Mouse (Mus musculus): ENCODE measurements at regions not wholly inside any gene's neighbourhood (a gene's known extent, or its start where the extent isn't known, plus 50 kb on each side); places are given as distances from the start of the nearest gene placed in this dataset.
A peak's percentile ranks its signal among the peaks of the same experiment; 100 is the strongest.
"Not testable (repeated sequence)": the region's sequence is repeated elsewhere in the genome, so short reads cannot be mapped to it uniquely, and the experiment has no call there.

DNA sequence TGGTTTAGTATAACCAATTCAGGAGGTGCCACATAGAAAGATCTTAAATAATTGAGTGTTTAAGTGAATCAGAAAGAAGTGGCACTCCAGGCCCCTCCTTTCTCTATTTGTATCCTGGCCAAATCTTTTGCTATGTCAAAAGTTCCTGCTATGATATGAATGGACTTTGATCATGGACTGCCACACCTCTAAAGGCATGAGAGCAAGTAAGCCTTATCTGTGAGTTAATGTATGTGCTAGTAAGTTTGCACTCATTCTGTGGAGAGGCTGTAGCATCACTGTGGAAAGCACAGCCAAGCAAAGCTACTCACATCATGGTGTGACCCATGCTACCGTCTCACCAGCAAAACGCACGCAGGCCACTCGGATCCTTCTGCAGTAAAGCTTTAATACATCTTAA is 140.2 kb downstream of the Jrkl start:
- no peaks in the 10 kb centered on the region for H3K27me3 ChIP-seq (replicated peaks; ENCODE audit: control insufficient read depth, insufficient read depth, low read length)
- 96% methylated on average over 4 of the region's 4 CpGs for WGBS
- no peak for ATAC-seq (ENCODE audit: low read depth)
- H3K4me3 ChIP-seq (ENCODE audit: low read depth, low read length): no peak overlapping the region
- no peaks in the 10 kb centered on the region for H3K36me3 ChIP-seq (ENCODE audit: control insufficient read depth, insufficient read depth, low read length)
- H3K9ac ChIP-seq (ENCODE audit: low read depth, low read length): no peak overlapping the region
- no peak overlapping the region for H3K27ac ChIP-seq (replicated peaks; ENCODE audit: low read depth, low read length)
- DNase-seq (ENCODE audit: low spot score): no peak
- no peaks in the 10 kb centered on the region for H3K9me3 ChIP-seq (ENCODE audit: control insufficient read depth, low read length)
- H3K4me2 ChIP-seq (ENCODE audit: low read depth, low read length): no peak overlapping the region
- no peaks in the 10 kb centered on the region for H3K4me1 ChIP-seq (ENCODE audit: control insufficient read depth, insufficient read depth, low read length)

DNA sequence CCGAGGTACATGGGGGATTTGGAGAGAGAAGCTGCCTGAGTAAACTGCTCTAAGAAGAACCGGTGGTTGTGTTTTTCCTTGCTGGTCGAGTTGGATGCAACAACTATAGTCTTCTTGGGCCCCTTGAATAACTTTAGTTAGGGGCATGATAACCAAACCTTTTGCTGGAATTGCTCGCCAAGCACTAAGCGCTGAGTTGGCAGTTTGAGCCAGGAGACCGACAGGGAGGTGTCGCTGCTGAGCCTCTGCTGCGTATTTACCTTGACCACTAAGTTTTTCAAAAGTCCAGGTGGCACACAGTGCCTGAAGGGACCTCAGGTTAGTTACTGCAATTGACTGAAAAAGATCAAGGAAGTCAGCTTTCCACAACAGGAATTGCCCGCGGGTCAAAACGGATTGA is 162.0 kb downstream of the Jrkl start:
- 80% methylated on average over 11 of the region's 11 CpGs for WGBS

DNA sequence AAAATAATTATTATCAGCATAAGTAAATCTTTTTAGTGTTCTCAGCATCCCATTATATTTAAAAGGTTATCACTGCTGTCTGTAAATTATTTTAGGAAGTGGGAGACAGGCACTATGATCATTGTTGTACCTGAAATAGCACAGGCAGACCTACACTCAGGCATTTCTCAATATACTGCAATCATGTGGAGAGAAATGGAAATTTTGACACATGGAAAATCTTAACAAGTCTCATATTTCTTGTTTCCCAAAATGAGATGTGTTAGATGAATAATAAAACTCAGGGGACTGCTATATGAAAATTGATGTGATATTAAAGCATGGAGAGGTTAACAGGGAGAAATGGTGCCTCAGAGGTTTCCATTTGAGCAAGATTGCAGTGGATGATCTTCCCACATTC is 196.6 kb downstream of the Jrkl start:
- no peak overlapping the region for H3K4me2 ChIP-seq (ENCODE audit: low read depth, low read length)
- H3K27ac ChIP-seq (replicated peaks; ENCODE audit: low read depth, low read length): no peak overlapping the region
- H3K4me1 ChIP-seq (ENCODE audit: control insufficient read depth, insufficient read depth, low read length): no peaks in the 10 kb centered on the region
- no peak for DNase-seq (ENCODE audit: low spot score)
- H3K9me3 ChIP-seq (ENCODE audit: control insufficient read depth, low read length): no peaks in the 10 kb centered on the region
- no peak overlapping the region for H3K4me3 ChIP-seq (ENCODE audit: low read depth, low read length)
- H3K27me3 ChIP-seq (replicated peaks; ENCODE audit: control insufficient read depth, insufficient read depth, low read length): no peaks in the 10 kb centered on the region
- no peaks in the 10 kb centered on the region for H3K36me3 ChIP-seq (ENCODE audit: control insufficient read depth, insufficient read depth, low read length)
- no peak for ATAC-seq (ENCODE audit: low read depth)
- no peak overlapping the region for H3K9ac ChIP-seq (ENCODE audit: low read depth, low read length)

More for the DNA sequence above, 162.0 kb downstream of the Jrkl start:
- no peak overlapping the region for H3K9ac ChIP-seq (ENCODE audit: low read depth, low read length)
- no peaks in the 10 kb centered on the region for H3K36me3 ChIP-seq (ENCODE audit: control insufficient read depth, insufficient read depth, low read length)
- no peak overlapping the region for H3K4me2 ChIP-seq (ENCODE audit: low read depth, low read length)
- H3K9me3 ChIP-seq (ENCODE audit: control insufficient read depth, low read length): no peaks in the 10 kb centered on the region
- no peaks in the 10 kb centered on the region for H3K27me3 ChIP-seq (replicated peaks; ENCODE audit: control insufficient read depth, insufficient read depth, low read length)
- DNase-seq (ENCODE audit: low spot score): no peak
- no peak for ATAC-seq (ENCODE audit: low read depth)
- no peak overlapping the region for H3K4me3 ChIP-seq (ENCODE audit: low read depth, low read length)
- H3K4me1 ChIP-seq (ENCODE audit: control insufficient read depth, insufficient read depth, low read length): no peaks in the 10 kb centered on the region
- no peak overlapping the region for H3K27ac ChIP-seq (replicated peaks; ENCODE audit: low read depth, low read length)

DNA sequence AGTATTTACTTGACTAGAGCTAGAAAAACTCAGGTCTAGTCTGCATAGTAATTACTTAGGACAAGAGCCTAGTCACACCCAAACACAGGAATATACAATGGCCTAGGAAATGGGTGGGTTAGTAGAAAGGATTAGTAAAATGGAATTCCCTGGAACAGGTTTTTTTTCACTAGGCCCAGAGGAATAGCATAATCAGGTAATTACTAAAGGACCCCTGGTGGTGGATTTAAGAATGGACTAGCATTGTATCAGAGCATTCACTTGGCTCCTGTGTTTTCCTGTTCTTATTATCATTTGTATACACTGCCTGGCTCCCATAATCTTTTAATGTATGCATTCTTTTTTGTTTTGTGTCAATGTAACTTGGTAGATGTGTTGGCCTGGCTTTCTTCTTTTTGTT is 226.6 kb downstream of the Jrkl start:
- Histone ChIP-seq H3K27ac (replicated peaks; ENCODE audit: low read depth, low read length) (no peak overlapping the region), H3K9me3 (ENCODE audit: control insufficient read depth, low read length) (no peaks in the 10 kb centered on the region), H3K4me3 (ENCODE audit: low read depth, low read length) (no peak overlapping the region), H3K4me1 (ENCODE audit: control insufficient read depth, insufficient read depth, low read length) (no peaks in the 10 kb centered on the region), H3K9ac (ENCODE audit: low read depth, low read length) (no peak overlapping the region), H3K4me2 (ENCODE audit: low read depth, low read length) (no peak overlapping the region), H3K36me3 (ENCODE audit: control insufficient read depth, insufficient read depth, low read length) (no peaks in the 10 kb centered on the region), H3K27me3 (replicated peaks; ENCODE audit: control insufficient read depth, insufficient read depth, low read length) (no peaks in the 10 kb centered on the region)
- ATAC-seq (ENCODE audit: low read depth) (no peak), DNase-seq (ENCODE audit: low spot score) (peak; percentile 0)

DNA sequence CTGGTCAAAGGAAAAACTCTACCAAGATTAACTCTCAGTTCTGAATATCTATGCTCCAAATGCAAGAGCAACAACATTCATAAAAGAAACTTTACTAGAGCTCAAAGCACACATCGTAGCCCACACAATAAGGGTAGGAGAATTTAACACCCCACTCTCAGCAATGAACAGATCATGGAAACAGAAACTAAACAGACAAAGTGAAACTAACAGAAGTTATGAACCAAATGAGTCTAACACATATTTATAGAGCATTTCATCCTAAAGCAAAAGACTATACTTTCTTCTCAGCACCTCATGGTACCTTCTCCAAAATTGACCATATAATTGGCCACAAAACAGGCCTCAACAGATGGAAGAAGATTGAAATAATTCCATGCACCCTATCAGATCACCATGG is 262.4 kb downstream of the Jrkl start:
- H3K36me3 ChIP-seq (ENCODE audit: control insufficient read depth, insufficient read depth, low read length); H3K4me1 ChIP-seq (ENCODE audit: control insufficient read depth, insufficient read depth, low read length); H3K27ac ChIP-seq (replicated peaks; ENCODE audit: low read depth, low read length); H3K27me3 ChIP-seq (replicated peaks; ENCODE audit: control insufficient read depth, insufficient read depth, low read length); H3K4me2 ChIP-seq (ENCODE audit: low read depth, low read length); DNase-seq (ENCODE audit: low spot score); H3K9ac ChIP-seq (ENCODE audit: low read depth, low read length); ATAC-seq (ENCODE audit: low read depth); H3K9me3 ChIP-seq (ENCODE audit: control insufficient read depth, low read length); H3K4me3 ChIP-seq (ENCODE audit: low read depth, low read length): not testable (repeated sequence)
- 84% methylated on average over 1 of the region's 1 CpGs for WGBS

DNA sequence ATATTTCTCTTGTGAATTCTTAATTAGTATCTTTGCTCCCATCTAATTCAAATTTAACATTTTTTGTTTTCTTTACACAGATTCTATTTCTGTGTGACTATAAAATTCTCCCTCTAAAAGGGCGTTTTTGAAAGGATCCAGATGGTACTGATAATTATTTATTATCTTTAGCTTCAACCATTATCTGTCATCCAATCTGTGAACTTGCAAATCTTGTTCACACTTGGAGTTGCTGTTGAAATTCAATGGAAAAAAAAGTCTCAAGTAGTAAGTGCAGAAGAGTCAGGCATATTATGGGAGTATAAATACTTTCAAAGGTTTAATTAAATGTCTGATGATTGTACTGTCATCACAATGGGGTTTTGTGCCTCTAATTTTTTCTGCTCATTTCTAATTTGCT is 272.6 kb downstream of the Jrkl start:
- H3K4me1 ChIP-seq (ENCODE audit: control insufficient read depth, insufficient read depth, low read length): no peaks in the 10 kb centered on the region
- ATAC-seq (ENCODE audit: low read depth) (no peak), DNase-seq (ENCODE audit: low spot score) (no peak)
- H3K4me2 ChIP-seq (ENCODE audit: low read depth, low read length): no peak overlapping the region
- H3K9ac ChIP-seq (ENCODE audit: low read depth, low read length): no peak overlapping the region
- H3K36me3 ChIP-seq (ENCODE audit: control insufficient read depth, insufficient read depth, low read length): no peaks in the 10 kb centered on the region
- 32% methylated on average over 1 of the region's 1 CpGs for WGBS
- H3K27me3 ChIP-seq (replicated peaks; ENCODE audit: control insufficient read depth, insufficient read depth, low read length): no peaks in the 10 kb centered on the region
- H3K9me3 ChIP-seq (ENCODE audit: control insufficient read depth, low read length): no peaks in the 10 kb centered on the region
- H3K4me3 ChIP-seq (ENCODE audit: low read depth, low read length): no peak overlapping the region
- no peak overlapping the region for H3K27ac ChIP-seq (replicated peaks; ENCODE audit: low read depth, low read length)

DNA sequence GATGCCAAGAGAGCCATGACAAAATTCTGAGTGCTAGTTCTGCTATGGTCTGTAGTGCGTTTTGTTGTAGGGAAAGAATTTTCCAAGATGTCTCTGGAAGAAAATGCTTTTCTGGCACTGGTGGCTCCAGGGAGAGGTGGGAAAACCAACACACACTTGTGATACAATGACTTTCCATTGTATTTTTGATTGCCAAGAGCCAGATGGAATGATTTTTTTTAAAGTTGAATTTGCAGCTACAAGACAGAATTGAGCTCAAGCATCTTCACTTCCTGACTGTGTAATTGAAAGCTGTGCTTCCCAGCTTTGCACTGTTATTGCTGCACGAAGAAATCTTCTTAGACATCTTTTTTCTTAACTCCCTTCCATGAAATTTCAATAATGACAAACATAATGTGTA is 285.3 kb downstream of the Jrkl start:
- Histone ChIP-seq H3K36me3 (ENCODE audit: control insufficient read depth, insufficient read depth, low read length) (no peaks in the 10 kb centered on the region), H3K4me3 (ENCODE audit: low read depth, low read length) (no peak overlapping the region), H3K9ac (ENCODE audit: low read depth, low read length) (no peak overlapping the region), H3K4me2 (ENCODE audit: low read depth, low read length) (no peak overlapping the region), H3K27ac (replicated peaks; ENCODE audit: low read depth, low read length) (no peak overlapping the region), H3K4me1 (ENCODE audit: control insufficient read depth, insufficient read depth, low read length) (no peaks in the 10 kb centered on the region), H3K9me3 (ENCODE audit: control insufficient read depth, low read length) (no peaks in the 10 kb centered on the region), H3K27me3 (replicated peaks; ENCODE audit: control insufficient read depth, insufficient read depth, low read length) (no peaks in the 10 kb centered on the region)
- peak; percentile 13 for DNase-seq (ENCODE audit: low spot score)
- no peak for ATAC-seq (ENCODE audit: low read depth)
- WGBS: 41% methylated on average over 2 of the region's 2 CpGs

DNA sequence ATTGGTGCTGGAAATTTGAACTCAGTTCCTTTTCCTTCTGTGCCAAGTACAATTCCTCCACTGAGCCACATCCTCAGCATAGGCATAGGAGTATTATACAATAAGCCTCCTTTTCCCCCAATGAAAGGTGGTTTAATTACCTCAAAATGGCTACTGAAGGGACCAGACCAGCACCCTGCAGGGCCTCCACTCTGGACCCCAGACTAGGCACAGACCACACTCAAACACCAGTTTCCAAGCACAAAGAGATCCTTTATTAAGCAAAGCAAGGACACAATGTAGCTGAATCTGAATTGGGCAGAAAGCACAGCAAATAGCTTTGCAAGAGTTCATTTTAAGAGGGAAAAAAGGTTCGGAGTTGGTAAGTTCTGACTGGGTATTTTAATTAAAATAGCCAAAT is 299.5 kb downstream of the Jrkl start:
- 56% methylated on average over 1 of the region's 1 CpGs for WGBS
- no peaks in the 10 kb centered on the region for H3K9me3 ChIP-seq (ENCODE audit: control insufficient read depth, low read length)
- H3K4me2 ChIP-seq (ENCODE audit: low read depth, low read length): no peak overlapping the region
- H3K4me1 ChIP-seq (ENCODE audit: control insufficient read depth, insufficient read depth, low read length): no peaks in the 10 kb centered on the region
- H3K27me3 ChIP-seq (replicated peaks; ENCODE audit: control insufficient read depth, insufficient read depth, low read length): no peaks in the 10 kb centered on the region
- no peak overlapping the region for H3K27ac ChIP-seq (replicated peaks; ENCODE audit: low read depth, low read length)
- ATAC-seq (ENCODE audit: low read depth): no peak
- H3K9ac ChIP-seq (ENCODE audit: low read depth, low read length): no peak overlapping the region
- DNase-seq (ENCODE audit: low spot score): no peak
- no peak overlapping the region for H3K4me3 ChIP-seq (ENCODE audit: low read depth, low read length)
- no peaks in the 10 kb centered on the region for H3K36me3 ChIP-seq (ENCODE audit: control insufficient read depth, insufficient read depth, low read length)

DNA sequence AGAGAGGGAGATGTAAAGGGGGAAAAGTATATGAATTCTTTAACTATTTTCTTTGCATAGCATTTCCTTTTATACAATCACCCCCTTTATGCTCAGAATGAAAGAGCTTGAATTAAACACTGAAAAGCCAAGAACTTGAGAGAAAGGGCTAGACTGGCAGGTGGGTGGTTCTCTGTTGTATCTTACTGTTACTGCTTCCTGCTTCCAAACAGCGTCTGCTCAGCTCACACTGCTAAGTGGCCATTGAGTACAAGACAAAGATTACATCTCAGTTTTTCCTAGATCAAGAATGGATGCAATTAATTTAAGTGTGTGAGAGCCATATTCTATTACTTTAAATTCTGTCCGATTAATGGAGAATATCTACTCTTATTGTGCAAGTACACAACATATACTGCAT is 300.2 kb downstream of the Jrkl start:
- 69% methylated on average over 2 of the region's 2 CpGs for WGBS
- Histone ChIP-seq H3K9me3 (ENCODE audit: control insufficient read depth, low read length) (no peaks in the 10 kb centered on the region), H3K27me3 (replicated peaks; ENCODE audit: control insufficient read depth, insufficient read depth, low read length) (no peaks in the 10 kb centered on the region), H3K4me1 (ENCODE audit: control insufficient read depth, insufficient read depth, low read length) (no peaks in the 10 kb centered on the region), H3K27ac (replicated peaks; ENCODE audit: low read depth, low read length) (no peak overlapping the region), H3K4me2 (ENCODE audit: low read depth, low read length) (no peak overlapping the region), H3K36me3 (ENCODE audit: control insufficient read depth, insufficient read depth, low read length) (no peaks in the 10 kb centered on the region), H3K4me3 (ENCODE audit: low read depth, low read length) (no peak overlapping the region), H3K9ac (ENCODE audit: low read depth, low read length) (no peak overlapping the region)
- DNase-seq (ENCODE audit: low spot score) (no peak), ATAC-seq (ENCODE audit: low read depth) (no peak)

Data from embryonic facial prominence, embryonic 14.5 days (tissue).